Mouse (Mus musculus) MEL (cell line): Measurements from ENCODE around the gene Nploc4. TPM values are rescaled to one million over a fixed set of nuclear protein-coding genes. Genes with fewer than 3 reads are reported as not detected.

ENCODE experiments used
- DNase-seq: peaks from one replicate; pipeline ENCODE4 v3.0.0; 2011; ENCODE audit warnings: low read depth, low spot score
- H3K27ac ChIP-seq: 2 replicates; pipeline ENCODE4 v1.5.1; 2012; ENCODE audit warnings: low read depth, mild to moderate bottlenecking, control low read depth, low read length, moderate library complexity; ENCODE audit not compliant: control insufficient read depth
- H3K27me3 ChIP-seq, 2 experiments: fragments of 150-350 bp in 1 of 2; sonication (generic) in 1 of 2; 2 replicates each; pipeline ENCODE4 v1.6.1; 2012; ENCODE audit warnings: low read length in 2 of 2, mild to moderate bottlenecking in 2 of 2, improper control_type of control experiment in 1 of 2, moderate library complexity in 1 of 2; ENCODE audit not compliant: insufficient read depth in 2 of 2, control insufficient read depth in 1 of 2
- H3K36me3 ChIP-seq, 2 experiments: 2 replicates each; pipeline ENCODE4 v1.6.1; 2012 to 2014; ENCODE audit warnings: low read length in 2 of 2, improper control_type of control experiment in 1 of 2, inconsistent platforms in 1 of 2, mild to moderate bottlenecking in 1 of 2; ENCODE audit not compliant: insufficient read depth in 2 of 2, control insufficient read depth in 1 of 2
- H3K4me1 ChIP-seq, 2 experiments: fragments of 150-350 bp in 1 of 2; sonication (generic) in 1 of 2; 2 replicates each; pipeline ENCODE4 v1.6.1; 2012; ENCODE audit warnings: low read length in 2 of 2, improper control_type of control experiment in 1 of 2, mild to moderate bottlenecking in 1 of 2; ENCODE audit not compliant: insufficient read depth in 2 of 2, control insufficient read depth in 1 of 2
- H3K4me3 ChIP-seq, 2 experiments: fragments of 150-350 bp in 1 of 2; sonication (generic) in 1 of 2; 2 replicates each; pipeline ENCODE4 v1.5.1; 2012; ENCODE audit warnings: low read depth in 2 of 2, low read length in 2 of 2, mild to moderate bottlenecking in 2 of 2, moderate library complexity in 2 of 2, control low read depth in 1 of 2, improper control_type of control experiment in 1 of 2; ENCODE audit not compliant: control insufficient read depth in 1 of 2, insufficient read depth in 1 of 2
- H3K79me2 ChIP-seq: 2 replicates; pipeline ENCODE4 v1.6.1; 2012; ENCODE audit warnings: mild to moderate bottlenecking, low read length, moderate library complexity; ENCODE audit not compliant: control insufficient read depth, poor library complexity, insufficient read depth
- H3K9ac ChIP-seq: 2 replicates; pipeline ENCODE4 v1.6.1; 2012; ENCODE audit warnings: low read depth, mild to moderate bottlenecking, control low read depth, low read length, moderate library complexity; ENCODE audit not compliant: control insufficient read depth, poor library complexity, severe bottlenecking
- H3K9me3 ChIP-seq: fragments of 150-350 bp; sonication (generic); replicated peaks from 2 replicates; pipeline ENCODE4 v1.6.1; 2012; ENCODE audit warnings: mild to moderate bottlenecking, low read length, improper control_type of control experiment, moderate library complexity; ENCODE audit not compliant: insufficient read depth
- BHLHE40 ChIP-seq: IDR thresholded peaks from 2 replicates; pipeline ENCODE4 v1.6.1; 2012; ENCODE audit warnings: low read depth, mild to moderate bottlenecking, inconsistent platforms, low read length, improper control_type of control experiment, borderline replicate concordance
- CHD1 ChIP-seq: IDR thresholded peaks from 2 replicates; pipeline ENCODE4 v1.6.1; 2012; ENCODE audit warnings: low read depth, mild to moderate bottlenecking, inconsistent platforms, low read length, improper control_type of control experiment
- CHD2 ChIP-seq: IDR thresholded peaks from 2 replicates; pipeline ENCODE4 v1.6.1; 2011; ENCODE audit warnings: low read length, improper control_type of control experiment
- CTCF ChIP-seq, 3 experiments: IDR thresholded peaks in 2 of 3; conservative IDR thresholded peaks in 1 of 3; 2 replicates each; pipeline ENCODE4 v1.5.1; 2011 to 2012; ENCODE audit warnings: low read length in 3 of 3, low read depth in 2 of 3, mild to moderate bottlenecking in 2 of 3, improper control_type of control experiment in 1 of 3, inconsistent platforms in 1 of 3, mixed read lengths in 1 of 3, moderate library complexity in 1 of 3; ENCODE audit not compliant: control insufficient read depth in 1 of 3, insufficient read depth in 1 of 3, poor library complexity in 1 of 3, severe bottlenecking in 1 of 3
- ELF1 ChIP-seq: IDR thresholded peaks from 2 replicates; pipeline ENCODE4 v1.6.1; 2014; ENCODE audit warnings: low read depth, mild to moderate bottlenecking, inconsistent platforms, low read length, improper control_type of control experiment, moderate library complexity
- ETS1 ChIP-seq: IDR thresholded peaks from 2 replicates; pipeline ENCODE4 v1.6.1; 2012; ENCODE audit warnings: low read depth, mild to moderate bottlenecking, inconsistent platforms, low read length, improper control_type of control experiment, moderate library complexity
- HCFC1 ChIP-seq: IDR thresholded peaks from 2 replicates; pipeline ENCODE4 v1.6.1; 2012; ENCODE audit warnings: low read depth, mild to moderate bottlenecking, inconsistent platforms, low read length, improper control_type of control experiment, moderate library complexity
- JUND ChIP-seq: IDR thresholded peaks from 2 replicates; pipeline ENCODE4 v1.6.1; 2011; ENCODE audit warnings: low read depth, mild to moderate bottlenecking, improper control_type of control experiment, low read length
- MAFK ChIP-seq: IDR thresholded peaks from 2 replicates; pipeline ENCODE4 v1.6.1; 2011; ENCODE audit warnings: low read depth, mild to moderate bottlenecking, low read length, improper control_type of control experiment, borderline replicate concordance
- MAX ChIP-seq: IDR thresholded peaks from 2 replicates; pipeline ENCODE4 v1.6.1; 2011; ENCODE audit warnings: low read length, improper control_type of control experiment
- MAZ ChIP-seq: IDR thresholded peaks from 2 replicates; pipeline ENCODE4 v1.6.1; 2012; ENCODE audit warnings: low read depth, mild to moderate bottlenecking, inconsistent platforms, low read length, improper control_type of control experiment
- MXI1 ChIP-seq: IDR thresholded peaks from 2 replicates; pipeline ENCODE4 v1.6.1; 2011; ENCODE audit warnings: mild to moderate bottlenecking, low read depth, low read length, improper control_type of control experiment
- MYB ChIP-seq: IDR thresholded peaks from 2 replicates; pipeline ENCODE4 v1.6.1; 2011; ENCODE audit warnings: mild to moderate bottlenecking, low read depth, low read length, improper control_type of control experiment
- POLR2AphosphoS2 ChIP-seq: IDR thresholded peaks from 2 replicates; pipeline ENCODE4 v1.6.1; 2011; ENCODE audit warnings: low read length, improper control_type of control experiment
- POLR2AphosphoS5 ChIP-seq: IDR thresholded peaks from 2 replicates; pipeline ENCODE4 v1.6.1; 2012; ENCODE audit warnings: low read depth, borderline replicate concordance, mild to moderate bottlenecking, inconsistent platforms, low read length, moderate library complexity, mixed read lengths
- RAD21 ChIP-seq: IDR thresholded peaks from 2 replicates; pipeline ENCODE4 v1.6.1; 2011; ENCODE audit warnings: mild to moderate bottlenecking, low read depth, low read length, improper control_type of control experiment
- RCOR1 ChIP-seq: IDR thresholded peaks from 2 replicates; pipeline ENCODE4 v1.6.1; 2012; ENCODE audit warnings: low read depth, mild to moderate bottlenecking, inconsistent platforms, low read length, improper control_type of control experiment
- UBTF ChIP-seq: IDR thresholded peaks from 2 replicates; pipeline ENCODE4 v1.6.1; 2012; ENCODE audit warnings: low read depth, mild to moderate bottlenecking, inconsistent platforms, low read length, improper control_type of control experiment, moderate library complexity, borderline replicate concordance; ENCODE audit not compliant: insufficient read depth
- USF1 ChIP-seq: IDR thresholded peaks from 2 replicates; pipeline ENCODE4 v1.6.1; 2014; ENCODE audit warnings: low read depth, mild to moderate bottlenecking, inconsistent platforms, low read length, improper control_type of control experiment, moderate library complexity
- USF2 ChIP-seq, 2 experiments: IDR thresholded peaks; 2 replicates each; pipeline ENCODE4 v1.6.1; 2011 to 2012; ENCODE audit warnings: improper control_type of control experiment in 2 of 2, low read length in 2 of 2, borderline replicate concordance in 1 of 2, inconsistent platforms in 1 of 2, low read depth in 1 of 2, mild to moderate bottlenecking in 1 of 2; ENCODE audit not compliant: insufficient read depth in 1 of 2
- ZC3H11A ChIP-seq: IDR thresholded peaks from 2 replicates; pipeline ENCODE4 v1.6.1; 2012; ENCODE audit warnings: low read depth, mild to moderate bottlenecking, inconsistent platforms, low read length, improper control_type of control experiment
- ZKSCAN1 ChIP-seq: IDR thresholded peaks from 2 replicates; pipeline ENCODE4 v1.6.1; 2012; ENCODE audit warnings: low read depth, mild to moderate bottlenecking, inconsistent platforms, low read length, improper control_type of control experiment, moderate library complexity
- ZMIZ1 ChIP-seq: IDR thresholded peaks from 2 replicates; pipeline ENCODE4 v1.6.1; 2012; ENCODE audit warnings: low read depth, mild to moderate bottlenecking, inconsistent platforms, low read length, improper control_type of control experiment, moderate library complexity
- polyA plus RNA-seq, 2 experiments: library from polyadenylated mRNA; stranded (reverse) in 1 of 2; unstranded in 1 of 2; fragments of >175 nt in 1 of 2; fragments of >200 nt in 1 of 2; gene quantifications; 2 replicates each; pipeline versions ENCODE4 v1.2.1 to v1.2.4; 2012; ENCODE audit warnings: low replicate concordance in 2 of 2, low read depth in 1 of 2; ENCODE audit not compliant: insufficient read length in 2 of 2, insufficient read depth in 1 of 2, missing spikeins in 1 of 2
- total RNA-seq: library from RNA; depleted of rRNA; stranded (reverse); fragments of 300-350 nt; gene quantifications from 2 replicates; pipeline ENCODE4 v1.2.3, GENCODE M21; 2012

Gene Nploc4
- total and polyA plus RNA-seq, 3 experiments, result 77.4 to 352 (median 117) TPM

GRCm38 (mm10) chr11:120472052-120472451 lies 34.5 kb upstream of the Nploc4 start:
- no peak for TF ChIP-seq BHLHE40
- no peak for TF ChIP-seq USF1
- TF ChIP-seq MAFK, result no peak
- TF ChIP-seq RAD21, result no peak

DNA sequence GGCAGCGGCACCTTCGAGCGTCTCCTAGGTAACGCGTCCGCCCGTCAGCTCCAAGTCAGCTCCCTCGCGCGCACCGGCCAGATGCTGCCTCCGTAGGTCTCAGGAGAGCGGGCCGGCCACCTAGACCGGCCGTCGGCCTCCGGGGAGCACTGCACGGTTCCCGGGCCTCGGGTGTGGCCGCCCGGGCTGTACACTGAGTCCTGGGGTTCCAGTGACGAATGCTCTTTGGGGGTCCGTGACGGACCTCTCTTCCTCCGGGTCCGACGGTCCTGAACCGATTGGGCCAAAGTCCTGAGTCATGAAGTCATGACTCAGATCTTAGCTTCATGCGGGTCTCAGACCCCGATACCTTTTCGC lies 30.2 kb upstream of the Nploc4 start:
- peak overlapping the region; percentile 22; the same call in 1 of the 2 replicates for H3K27ac ChIP-seq
- H3K4me3 ChIP-seq, result peak overlapping the region; percentile 79 to 80
- no peak for DNase-seq
- H3K27me3 ChIP-seq, result no peaks in the 10 kb centered on the region
- peaks cover 1 to 11% of the 10 kb centered on the region in 2 experiments; a peak in 2 of 4 replicates for H3K36me3 ChIP-seq
- H3K79me2 ChIP-seq, result peaks cover 16% of the 10 kb centered on the region
- peaks cover 8 to 12% of the 10 kb centered on the region in 2 experiments for H3K4me1 ChIP-seq
- H3K9ac ChIP-seq, result peak overlapping the region; percentile 87
- TF ChIP-seq CHD1, result 0 out of 2 replicates have a peak, but pooled peaks have one; percentile 66
- no peak for TF ChIP-seq HCFC1
- TF ChIP-seq MXI1, result peak; percentile 38
- 0 out of 2 replicates have a peak, but pooled peaks have one; percentile 6 for TF ChIP-seq MAX
- TF ChIP-seq POLR2AphosphoS2, result no peak
- TF ChIP-seq MYB, result no peak
- TF ChIP-seq, all 39 proteins: peak for 3
- H3K9me3 ChIP-seq, result no peaks in the 10 kb centered on the region

More at GRCm38 (mm10) chr11:120472052-120472451, 34.5 kb upstream of the Nploc4 start:
- Histone ChIP-seq H3K79me2 (peaks cover 13% of the 10 kb centered on the region), H3K9ac (no peak overlapping the region), H3K4me3 (no peak overlapping the region), H3K27ac (no peak overlapping the region), H3K4me1 (peaks cover 6 to 8% of the 10 kb centered on the region in 2 experiments), H3K9me3 (no peaks in the 10 kb centered on the region), H3K27me3 (no peaks in the 10 kb centered on the region), H3K36me3 (peaks cover 6 to 10% of the 10 kb centered on the region in 2 experiments; a peak in 3 of 4 replicates)
- DNase-seq, result no peak

GRCm38 (mm10) chr11:120467051-120467735 lies 29.7 kb upstream of the Nploc4 start, which contains the start of gene Arl16:
Gene Arl16 (minus strand): TSS chr11:120467607.
- no peaks in the 10 kb centered on the region for H3K27me3 ChIP-seq
- peak; percentile 100 for DNase-seq
- H3K79me2 ChIP-seq, result peaks cover 16% of the 10 kb centered on the region
- peak within 1 kb of the TSS; percentile 83 to 87 for H3K4me3 ChIP-seq
- H3K9ac ChIP-seq, result peak within 1 kb of the TSS; percentile 87
- peaks cover 8 to 12% of the 10 kb centered on the region in 2 experiments for H3K4me1 ChIP-seq
- H3K9me3 ChIP-seq, result no peaks in the 10 kb centered on the region
- H3K27ac ChIP-seq, result peak within 1 kb of the TSS; percentile 25; the same call in 1 of the 2 replicates
- peaks cover 0 to 11% of the 10 kb centered on the region in 2 experiments; a peak in 2 of 4 replicates for H3K36me3 ChIP-seq
- TF ChIP-seq RCOR1 (peak; percentile 13; the same call in 1 of the 2 replicates), MAZ (peak; percentile 95), JUND (no peak), UBTF (no peak), CHD2 (peak; percentile 75), RAD21 (no peak), CTCF (IDR thresholded peaks at IDR 0.05 in 2 of 3, conservative IDR thresholded peaks at IDR 0.05 in 1 of 3; ENCODE audit: control insufficient read depth in 1 of 3, insufficient read depth in 1 of 3, low read depth in 2 of 3, low read length in 3 of 3, poor library complexity in 1 of 3, severe bottlenecking in 1 of 3) (no peak), MXI1 (peak; percentile 89), POLR2AphosphoS2 (peak; percentile 87), HCFC1 (peak; percentile 90), ETS1 (peak; percentile 42; the same call in 1 of the 2 replicates), ZMIZ1 (peak; percentile 86), USF2 (IDR thresholded peaks at IDR 0.05; ENCODE audit: borderline replicate concordance in 1 of 2, insufficient read depth in 1 of 2, low read depth in 1 of 2, low read length in 2 of 2) (no peak), ELF1 (peak; percentile 100), ZC3H11A (no peak), POLR2AphosphoS5 (no peak), MYB (no peak), ZKSCAN1 (0 out of 2 replicates have a peak, but pooled peaks have one; percentile 9)
